Mouse (Mus musculus): ENCODE measurements around the gene Trim7. TPM values are rescaled to one million over a fixed set of nuclear protein-coding genes. Genes with fewer than 3 reads are reported as not detected.
"Not testable (repeated sequence)": the region's sequence is repeated elsewhere in the genome, so short reads cannot be mapped to it uniquely, and the experiment has no call there.

The Trim7 gene
- total RNA-seq, 2 experiments from 2014 or later = 2.3 to 3.7 TPM

- no peak for DNase-seq (ENCODE audit: low spot score in 2 of 2)
These were observed 23.8 kb upstream of the Trim7 start for GRCm38 (mm10) chr11:48801831-48802772.

GRCm38 (mm10) chr11:48803988-48804387, 22.0 kb upstream of the Trim7 start:
- DNase-seq (ENCODE audit: low spot score in 2 of 2) = no peak

- no peak for DNase-seq (ENCODE audit: low spot score in 2 of 2)
These were observed 21.0 kb upstream of the Trim7 start for GRCm38 (mm10) chr11:48804922-48805321.

GRCm38 (mm10) chr11:48806856-48807562, 18.9 kb upstream of the Trim7 start:
- peak; percentile 44 to 60 for DNase-seq (ENCODE audit: low spot score in 2 of 2)

GRCm38 (mm10) chr11:48807563-48808303, 18.2 kb upstream of the Trim7 start:
- no peak for DNase-seq (ENCODE audit: low spot score in 2 of 2)

- DNase-seq (ENCODE audit: low spot score in 2 of 2) = no peak
These were observed 17.7 kb upstream of the Trim7 start for GRCm38 (mm10) chr11:48808304-48808646.

- no peak for DNase-seq (ENCODE audit: low spot score in 2 of 2)
These were observed 17.1 kb upstream of the Trim7 start for GRCm38 (mm10) chr11:48808737-48809433.

GRCm38 (mm10) chr11:48809434-48809830, 16.5 kb upstream of the Trim7 start:
- DNase-seq (ENCODE audit: low spot score in 2 of 2) = no peak

GRCm38 (mm10) chr11:48810142-48810541, 15.8 kb upstream of the Trim7 start:
- no peak for DNase-seq (ENCODE audit: low spot score in 2 of 2)

GRCm38 (mm10) chr11:48813782-48814181, 12.2 kb upstream of the Trim7 start:
- DNase-seq (ENCODE audit: low spot score in 2 of 2) = no peak

- DNase-seq (ENCODE audit: low spot score in 2 of 2) = no peak
These were observed 10.1 kb upstream of the Trim7 start for GRCm38 (mm10) chr11:48815851-48816250.

- DNase-seq (ENCODE audit: low spot score in 2 of 2) = peak in 1 of 2 experiments; percentile 32
These were observed 9.6 kb upstream of the Trim7 start for GRCm38 (mm10) chr11:48816281-48816781.

GRCm38 (mm10) chr11:48816800-48817665, 8.9 kb upstream of the Trim7 start, which contains the start of gene Trim41:
Gene Trim41, minus strand, starts transcription at chr11:48817353.
- peak; percentile 98 for DNase-seq (ENCODE audit: low spot score in 2 of 2)

- DNase-seq (ENCODE audit: low spot score in 2 of 2) = no peak
These were observed 8.1 kb upstream of the Trim7 start for GRCm38 (mm10) chr11:48817794-48818193.

- DNase-seq (ENCODE audit: low spot score in 2 of 2) = peak; percentile 87 to 93
These were observed 7.6 kb upstream of the Trim7 start for GRCm38 (mm10) chr11:48818346-48818745.

- no peak for DNase-seq (ENCODE audit: low spot score in 2 of 2)
These were observed 6.2 kb upstream of the Trim7 start for GRCm38 (mm10) chr11:48819614-48820307.

- no peak for DNase-seq (ENCODE audit: low spot score in 2 of 2)
These were observed 5.6 kb upstream of the Trim7 start for GRCm38 (mm10) chr11:48820308-48820674.

GRCm38 (mm10) chr11:48821299-48821698, 4.6 kb upstream of the Trim7 start:
- not testable (repeated sequence) for DNase-seq (ENCODE audit: low spot score in 2 of 2)

Measured in left cerebral cortex, adult 18-20 months (tissue).